Comparison of ENCODE assay signal across 30 mouse cellular contexts in genomic region chr9:66201665-66202064, GRCm38 (mm10). TPM values are rescaled to one million over a fixed set of nuclear protein-coding genes. Genes with fewer than 3 reads are reported as not detected.
A peak's percentile ranks its signal among the peaks of the same experiment; 100 is the strongest.
DNase-seq lines count a peak whose midpoint lies in the region; ATAC-seq and TF ChIP-seq lines count a peak whose summit lies in the region.
"Had no signal": no experiment of that assay in that cellular context is flagged by ENCODE, and none has a peak within 500 bp of the region (broad histone marks: within the 10 kb centered on the region; RNA-seq: fewer than 3 reads in every experiment).

No protein-coding gene starts in this region.

- peak; percentile 61; the same call in 1 of the 2 replicates for ATAC-seq in intestine, embryonic 16.5 days
- ATAC-seq in liver, embryonic 15.5 days (ENCODE audit: insufficient read depth): no peak
- ATAC-seq: activated CD4-positive, CD25-positive, alpha-beta regulatory T cell, adult 4 months; forebrain, postnatal 0 days; hindbrain, postnatal 0 days; midbrain, embryonic 13.5 days had no signal

- TF ChIP-seq POLR2A in CH12.LX (IDR thresholded peaks at IDR 0.05; ENCODE audit: low read depth, low read length): no peak
- no peak for TF ChIP-seq POLR2A in bone marrow, adult 2 months (IDR thresholded peaks at IDR 0.05; ENCODE audit: borderline replicate concordance, control insufficient read depth, low read depth, low read length)
- TF ChIP-seq POLR2A in lung, adult 2 months (IDR thresholded peaks at IDR 0.05; ENCODE audit: borderline replicate concordance, extremely low read depth, low read depth, low read length): no peak

- peak overlapping the region; percentile 46; the same call in 1 of the 2 replicates for H3K27ac ChIP-seq in CH12.LX (ENCODE audit: insufficient read depth, low read depth)
- H3K27ac ChIP-seq in bone marrow, adult 2 months (ENCODE audit: control insufficient read depth, insufficient read depth, low read depth, low read length, poor library complexity): 0 out of 2 replicates have a peak overlapping the region, but pooled peaks have one; percentile 40
- no peak overlapping the region for H3K27ac ChIP-seq in intestine, embryonic 16.5 days (ENCODE audit: low read length)
- peak overlapping the region; percentile 7 for H3K27ac ChIP-seq in liver, embryonic 15.5 days (replicated peaks)
- H3K27ac ChIP-seq: embryonic facial prominence, embryonic 13.5 days; forebrain, embryonic 12.5 days; hindbrain, postnatal 0 days; midbrain, embryonic 13.5 days; neural tube, embryonic 13.5 days; stomach, embryonic 15.5 days had no signal

- H3K9me3 ChIP-seq in CH12.LX (replicated peaks; ENCODE audit: low read length): no peaks in the 10 kb centered on the region
- H3K9me3 ChIP-seq in intestine, embryonic 16.5 days (ENCODE audit: control insufficient read depth, low read length): no peaks in the 10 kb centered on the region
- H3K9me3 ChIP-seq in liver, embryonic 15.5 days (replicated peaks): no peaks in the 10 kb centered on the region
- H3K9me3 ChIP-seq: embryonic facial prominence, embryonic 13.5 days; forebrain, embryonic 12.5 days; midbrain, embryonic 13.5 days; neural tube, embryonic 13.5 days; stomach, embryonic 15.5 days had no signal

- no peaks in the 10 kb centered on the region for H3K79me2 ChIP-seq in CH12.LX (replicated peaks; ENCODE audit: control insufficient read depth, extremely low read depth, insufficient read depth, poor library complexity, severe bottlenecking)

- H3K4me2 ChIP-seq in CH12.LX (ENCODE audit: insufficient read depth, low read depth, poor library complexity, severe bottlenecking): peak overlapping the region; percentile 1; the same call in 1 of the 2 replicates
- no peak overlapping the region for H3K4me2 ChIP-seq in intestine, embryonic 16.5 days (ENCODE audit: low read depth, low read length)
- H3K4me2 ChIP-seq in liver, embryonic 15.5 days: no peak overlapping the region
- H3K4me2 ChIP-seq: embryonic facial prominence, embryonic 13.5 days; forebrain, embryonic 12.5 days; midbrain, embryonic 13.5 days; neural tube, embryonic 13.5 days; stomach, embryonic 15.5 days had no signal

- intact Hi-C loops in heart, postnatal 36 days (cut with DNase I): no loop called here

- in situ Hi-C loops in CH12.LX (cut with MboI; ENCODE audit: low pct_ligation_motif_present, low pct_unique_long_range_greater_than_20kb, low sequenced_read_pairs): no loop called here

- no peak overlapping the region for H3K4me3 ChIP-seq in CH12.LX (replicated peaks in 1 of 3; ENCODE audit: low read depth in 2 of 3, low read length in 2 of 3, poor library complexity in 1 of 3)
- H3K4me3 ChIP-seq in bone marrow, adult 2 months (replicated peaks; ENCODE audit: control insufficient read depth, low read depth, low read length): no peak overlapping the region
- no peak overlapping the region for H3K4me3 ChIP-seq in intestine, embryonic 16.5 days (ENCODE audit: low read length)
- H3K4me3 ChIP-seq in liver, embryonic 15.5 days (replicated peaks): no peak overlapping the region
- H3K4me3 ChIP-seq in lung, adult 2 months (replicated peaks; ENCODE audit: extremely low read depth, low read depth, low read length): no peak overlapping the region
- H3K4me3 ChIP-seq: embryonic facial prominence, embryonic 13.5 days; erythroblast, embryonic 14.5 days; forebrain, embryonic 12.5 days; midbrain, embryonic 13.5 days; neural tube, embryonic 13.5 days; stomach, embryonic 15.5 days had no signal

- no peak for TF ChIP-seq CTCF in CH12.LX (conservative IDR thresholded peaks at IDR 0.05 in 1 of 2, IDR thresholded peaks at IDR 0.05 in 1 of 2; ENCODE audit: low read depth in 2 of 2, low read length in 2 of 2)
- TF ChIP-seq CTCF in bone marrow, adult 2 months (IDR thresholded peaks at IDR 0.05; ENCODE audit: control insufficient read depth, insufficient read depth, low read length): no peak
- no peak for TF ChIP-seq CTCF in lung, adult 2 months (IDR thresholded peaks at IDR 0.05; ENCODE audit: insufficient read depth, low read length)

- H3K4me1 ChIP-seq in CH12.LX (ENCODE audit: control insufficient read depth in 1 of 2, insufficient read depth in 2 of 2): peaks cover 16 to 76% of the 10 kb centered on the region in 2 experiments
- peaks cover 2% of the 10 kb centered on the region; the same call in 1 of the 2 replicates for H3K4me1 ChIP-seq in bone marrow, adult 2 months (ENCODE audit: control insufficient read depth, insufficient read depth, low read length)
- peaks cover 17% of the 10 kb centered on the region for H3K4me1 ChIP-seq in intestine, embryonic 16.5 days (ENCODE audit: control insufficient read depth, insufficient read depth, low read length)
- peaks cover 68% of the 10 kb centered on the region for H3K4me1 ChIP-seq in liver, embryonic 15.5 days (replicated peaks)
- H3K4me1 ChIP-seq in lung, adult 2 months (ENCODE audit: control insufficient read depth, insufficient read depth, low read length): no peaks in the 10 kb centered on the region
- H3K4me1 ChIP-seq: forebrain, embryonic 12.5 days; midbrain, embryonic 13.5 days; neural tube, embryonic 13.5 days; stomach, embryonic 15.5 days had no signal

- TF ChIP-seq RAD21 in CH12.LX (IDR thresholded peaks at IDR 0.05; ENCODE audit: low read depth, low read length): no peak

- WGBS in bone marrow, adult 2 months: 42% methylated on average over 6 of the region's 6 CpGs
- WGBS in intestine, embryonic 16.5 days: 28% methylated on average over 6 of the region's 6 CpGs
- WGBS in liver, embryonic 15.5 days (ENCODE audit: insufficient replicate concordance): 19% methylated on average over 6 of the region's 6 CpGs
- WGBS in lung, adult 2 months: 44% methylated on average over 6 of the region's 6 CpGs

- dilution Hi-C loops in CH12.LX (cut with MboI; ENCODE audit: extremely low pct_ligation_motif_present, extremely low pct_unique_long_range_greater_than_20kb, low sequenced_read_pairs): no loop called here

- no peak for DNase-seq in CH12.LX (ENCODE audit: extremely low read depth)
- no peak for DNase-seq in heart, postnatal 36 days
- no peak for DNase-seq in lung, adult 2 months
- no peak for DNase-seq in lung, postnatal 25 days (ENCODE audit: low spot score)
- DNase-seq: adrenal gland, adult 2 months; adrenal gland, postnatal 36 days; B cell, adult 2 months; cerebellum, adult 11-12 months; cerebellum, adult 9-11 months; forebrain, postnatal 0 days; gastrocnemius, postnatal 14 days; heart, postnatal 14 days; kidney, adult 11 months; kidney, postnatal 36 days; left cerebral cortex, postnatal 4 days; lung, postnatal 4 days; right cerebral cortex, postnatal 14 days; thymus, adult 18-20 months; thymus, postnatal 36 days had no signal

- no peaks in the 10 kb centered on the region for H3K27me3 ChIP-seq in CH12.LX (replicated peaks)
- H3K27me3 ChIP-seq in intestine, embryonic 16.5 days (replicated peaks; ENCODE audit: control insufficient read depth, insufficient read depth, low read length): no peaks in the 10 kb centered on the region
- no peaks in the 10 kb centered on the region for H3K27me3 ChIP-seq in liver, embryonic 15.5 days
- H3K27me3 ChIP-seq: embryonic facial prominence, embryonic 13.5 days; forebrain, embryonic 12.5 days; midbrain, embryonic 13.5 days; neural tube, embryonic 13.5 days; stomach, embryonic 15.5 days had no signal

- H3K36me3 ChIP-seq in CH12.LX (replicated peaks in 1 of 2; ENCODE audit: control insufficient read depth in 1 of 2, insufficient read depth in 1 of 2, low read length in 1 of 2): peaks cover 0 to 32% of the 10 kb centered on the region in 2 experiments
- H3K36me3 ChIP-seq in intestine, embryonic 16.5 days (ENCODE audit: control insufficient read depth, insufficient read depth, low read length): no peaks in the 10 kb centered on the region
- no peaks in the 10 kb centered on the region for H3K36me3 ChIP-seq in liver, embryonic 15.5 days (replicated peaks)
- H3K36me3 ChIP-seq: embryonic facial prominence, embryonic 13.5 days; forebrain, embryonic 12.5 days; midbrain, embryonic 13.5 days; neural tube, embryonic 13.5 days; stomach, embryonic 15.5 days had no signal

- TF ChIP-seq EP300 in CH12.LX (IDR thresholded peaks at IDR 0.05; ENCODE audit: low read length): no peak

- H3K9ac ChIP-seq in CH12.LX (ENCODE audit: insufficient read depth, low read depth): peak overlapping the region; percentile 25; the same call in 1 of the 2 replicates
- no peak overlapping the region for H3K9ac ChIP-seq in intestine, embryonic 16.5 days (ENCODE audit: low read depth, low read length)
- H3K9ac ChIP-seq in liver, embryonic 15.5 days: no peak overlapping the region
- H3K9ac ChIP-seq: embryonic facial prominence, embryonic 13.5 days; forebrain, embryonic 12.5 days; forebrain, postnatal 0 days; midbrain, embryonic 13.5 days; neural tube, embryonic 13.5 days; stomach, embryonic 15.5 days had no signal

TF ChIP-seq in CH12.LX, 34 proteins besides CTCF, POLR2A, EP300 and RAD21:
- TF ChIP-seq SMC3 (IDR thresholded peaks at IDR 0.05; ENCODE audit: low read depth, low read length) (no peak), MAX (IDR thresholded peaks at IDR 0.05; ENCODE audit: low read length) (peak; percentile 44; the same call in 1 of the 2 replicates)

RNA-seq across cellular contexts. Expression of gene Dapk2, which starts 43.6 kb away (rescaled TPM):
- 28.4 and 39.0 TPM in 2 replicates for total RNA-seq in CH12.LX (2012; rRNA removed)
- 60.3 and 62.4 TPM in 2 replicates for total RNA-seq in CH12.LX (2014; rRNA removed)
- 25.2 and 26.7 TPM in 2 replicates for polyA plus RNA-seq in CH12.LX (2012; ENCODE audit: insufficient read length, low read depth)
- 33.5 and 34.8 TPM in 2 replicates for polyA plus RNA-seq in bone marrow, adult 2 months (2011; ENCODE audit: insufficient read depth, insufficient read length, low replicate concordance, missing spikeins)
- polyA plus RNA-seq in intestine, embryonic 16.5 days (2015; fragmentation: Nextera tagmentation; extraction: Ambion mirVana): 6.8 and 8.0 TPM in 2 replicates
- polyA plus RNA-seq in liver, embryonic 15.5 days (2015; fragmentation: Nextera tagmentation; extraction: Ambion mirVana): 31.9 and 33.9 TPM in 2 replicates
- 1 to 10 TPM; 4.6 to 6.2 TPM for total RNA-seq in heart, postnatal 36 days (2021)
- polyA plus RNA-seq in lung, adult 2 months (2012; rRNA removed): 26.7 and 32.8 TPM in 2 replicates
